Mouse (Mus musculus) thymus, postnatal 25 days (tissue): ENCODE results near the gene Rhoc.
"Not testable (repeated sequence)": the region's sequence is repeated elsewhere in the genome, so short reads cannot be mapped to it uniquely, and the experiment has no call there.

Experiments
- DNase-seq: peaks from one replicate; pipeline ENCODE4 v3.0.0; 2022

The Rhoc gene

DNA sequence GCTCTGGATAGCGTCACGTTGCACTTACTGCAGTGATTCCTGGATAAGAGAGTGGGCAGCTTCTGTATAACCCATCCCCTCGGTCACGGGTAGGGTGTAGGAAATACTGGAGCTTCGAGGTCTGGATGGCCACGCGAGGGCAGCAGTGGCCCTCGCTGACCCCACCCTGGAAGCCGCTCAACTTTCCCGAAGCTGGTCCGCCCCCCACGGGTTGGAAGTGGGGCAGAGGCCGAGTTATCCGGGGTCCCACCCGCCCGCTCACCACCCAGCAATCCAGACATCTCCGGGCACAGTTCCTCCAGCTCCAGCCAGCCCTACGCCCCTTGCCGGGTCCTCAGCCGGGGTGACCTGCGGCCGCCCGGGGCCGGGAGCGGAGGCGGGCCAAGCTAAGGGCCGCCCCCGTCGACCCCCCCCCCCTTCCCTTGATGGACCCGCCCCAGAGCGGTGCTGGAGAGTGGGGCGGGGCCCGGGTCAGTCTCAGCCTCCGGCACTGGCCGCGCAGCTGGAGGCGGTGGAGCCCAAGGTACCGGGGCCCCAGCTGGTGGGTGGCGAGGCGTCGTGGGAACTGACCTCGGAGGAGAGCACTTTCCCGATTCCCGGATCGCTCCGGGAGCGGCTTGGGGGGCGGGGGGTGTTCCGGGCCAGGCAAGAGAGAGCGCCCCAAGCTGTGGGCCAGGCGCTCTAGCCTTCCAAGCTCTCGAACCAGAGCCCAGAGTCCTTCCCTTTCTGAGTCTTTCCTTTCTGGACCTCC is 561 bp downstream of the Rhoc start:
- DNase-seq, result peak; percentile 34

DNA sequence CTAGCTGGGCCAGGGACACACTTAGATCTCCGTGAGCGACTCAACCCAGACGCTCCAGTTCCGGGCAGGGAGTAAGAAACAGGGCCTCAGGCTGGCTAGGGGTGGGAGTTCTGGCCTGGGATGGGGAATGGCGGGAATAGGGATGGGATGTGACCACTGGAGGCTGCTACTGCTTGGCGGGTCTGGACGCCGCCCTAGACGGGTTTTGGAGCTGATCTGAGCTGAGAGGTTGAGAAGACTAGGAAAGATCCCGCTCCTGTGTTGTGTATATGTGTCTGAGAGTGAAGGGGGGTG is 1.1 kb downstream of the Rhoc start:
- no peak for DNase-seq

DNA sequence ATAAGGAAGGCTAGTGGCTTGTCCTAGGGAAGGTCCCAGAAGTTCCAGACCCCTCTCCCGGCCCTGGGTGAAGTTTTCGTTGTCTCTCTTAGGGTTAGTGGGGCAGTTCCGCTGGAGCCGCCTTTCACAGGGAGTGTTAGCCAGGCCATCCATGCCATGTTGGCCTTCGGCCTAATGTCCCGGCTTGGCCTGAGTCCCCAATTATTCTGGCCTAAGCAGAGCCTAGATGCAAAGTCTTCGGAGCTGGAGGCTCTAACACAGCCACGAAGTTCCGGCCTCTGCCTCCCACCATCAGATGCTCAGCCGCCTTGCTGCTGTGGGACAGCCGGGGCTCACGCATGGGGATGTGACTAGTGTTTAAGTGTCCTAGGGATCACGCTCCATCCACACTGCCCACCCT is 1.6 kb downstream of the Rhoc start:
- DNase-seq, result no peak

- no peak for DNase-seq
Measured at GRCm38 (mm10) chr3:104790401-104790937, 2.3 kb downstream of the Rhoc start.

DNA sequence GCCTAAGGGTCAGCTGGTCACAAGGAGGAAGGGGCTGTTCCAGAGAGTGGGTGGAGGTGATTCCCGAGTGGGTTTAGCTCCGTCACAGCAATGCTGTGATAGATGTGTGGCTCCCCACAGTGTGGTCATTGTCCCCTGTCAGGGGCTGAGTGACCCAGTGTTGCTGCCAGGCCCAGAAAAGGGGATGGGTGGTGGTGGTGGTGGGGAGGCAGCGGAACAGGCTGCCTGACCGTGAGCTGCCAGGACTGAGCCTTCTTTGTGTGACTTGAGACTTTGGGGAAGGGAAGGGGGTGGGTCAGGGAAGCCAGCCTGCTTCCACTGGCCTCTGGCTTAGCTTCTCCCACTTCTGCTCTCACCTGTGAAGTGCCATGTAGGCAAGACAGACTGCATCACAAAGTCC is 2.8 kb downstream of the Rhoc start:
- DNase-seq, result no peak

DNA sequence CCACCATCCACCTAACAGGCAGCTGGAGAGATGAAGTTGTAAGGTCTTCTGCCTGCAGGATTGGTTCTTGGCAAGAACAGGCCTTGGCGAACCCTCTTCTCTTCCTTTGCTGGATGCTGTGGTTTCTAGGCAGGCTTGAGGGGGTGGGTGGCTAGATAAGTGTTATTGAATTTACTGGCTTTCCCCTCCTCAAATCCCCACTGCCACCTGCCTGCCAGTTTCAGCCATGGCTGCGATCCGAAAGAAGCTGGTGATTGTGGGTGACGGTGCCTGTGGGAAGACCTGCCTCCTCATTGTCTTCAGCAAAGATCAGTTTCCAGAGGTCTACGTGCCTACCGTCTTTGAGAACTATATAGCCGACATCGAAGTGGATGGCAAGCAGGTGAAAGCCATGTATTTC is 3.5 kb downstream of the Rhoc start:
- no peak for DNase-seq

- no peak for DNase-seq
Measured at GRCm38 (mm10) chr3:104792360-104793270, 4.4 kb downstream of the Rhoc start.

GRCm38 (mm10) chr3:104793871-104794828 is 6.0 kb downstream of the Rhoc start:
- DNase-seq, result peak; percentile 27

- no peak for DNase-seq
Measured at GRCm38 (mm10) chr3:104794953-104795470, 6.8 kb downstream of the Rhoc start.

- DNase-seq, result no peak
Measured at GRCm38 (mm10) chr3:104795661-104796340, 7.6 kb downstream of the Rhoc start.

GRCm38 (mm10) chr3:104796430-104797082 is 8.4 kb downstream of the Rhoc start:
- DNase-seq, result no peak

- DNase-seq, result no peak
Measured at GRCm38 (mm10) chr3:104800681-104801080, 12.5 kb downstream of the Rhoc start.

- DNase-seq, result no peak
Measured at GRCm38 (mm10) chr3:104801481-104801880, 13.3 kb downstream of the Rhoc start.

DNA sequence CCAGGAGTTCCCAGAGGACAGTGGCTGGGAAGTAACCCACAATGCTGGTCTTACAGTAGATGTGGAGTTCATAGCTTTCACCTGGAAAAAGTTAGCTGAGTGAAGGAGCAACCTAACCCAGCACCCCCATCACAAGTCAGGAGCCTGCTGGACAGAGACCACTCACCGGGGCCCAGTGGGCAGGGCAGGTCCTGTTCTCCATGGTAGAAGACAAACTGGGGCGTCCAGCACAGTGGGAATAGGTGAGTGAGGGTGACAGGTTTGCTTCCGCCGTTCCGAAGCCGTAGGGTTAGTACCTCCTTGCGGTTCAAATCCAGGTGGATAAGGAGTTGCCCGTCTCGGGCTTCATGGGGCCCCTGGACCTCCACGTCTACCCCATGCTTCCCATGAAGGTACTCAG is 16.1 kb downstream of the Rhoc start:
- DNase-seq, result no peak

GRCm38 (mm10) chr3:104805539-104805938 is 17.4 kb downstream of the Rhoc start:
- no peak for DNase-seq

DNA sequence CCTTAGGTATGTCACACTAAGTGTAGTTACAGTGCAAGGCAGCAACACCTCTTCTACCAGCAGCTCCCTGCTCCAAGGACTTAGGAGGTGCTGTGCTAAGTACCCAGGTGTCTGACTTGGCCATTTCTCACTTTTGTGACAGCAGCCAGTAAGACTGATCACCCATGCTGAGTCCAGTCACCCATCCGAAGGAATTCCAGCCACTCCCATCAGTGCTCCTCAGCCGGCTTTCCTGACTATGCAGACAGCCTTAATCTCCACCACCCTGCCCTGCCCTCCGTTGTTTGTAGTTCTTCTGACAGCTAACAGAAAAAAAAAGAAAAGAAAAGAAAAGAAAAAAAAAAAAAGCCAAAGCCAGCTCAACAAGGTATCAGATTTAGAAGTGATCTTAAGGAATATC is 23.6 kb downstream of the Rhoc start:
- DNase-seq, result no peak

- no peak for DNase-seq
Measured at GRCm38 (mm10) chr3:104812254-104812653, 24.1 kb downstream of the Rhoc start.

- DNase-seq, result not testable (repeated sequence)
Measured at GRCm38 (mm10) chr3:104813227-104813626, 25.1 kb downstream of the Rhoc start.

- no peak for DNase-seq
Measured at GRCm38 (mm10) chr3:104814746-104815145, 26.6 kb downstream of the Rhoc start.

DNA sequence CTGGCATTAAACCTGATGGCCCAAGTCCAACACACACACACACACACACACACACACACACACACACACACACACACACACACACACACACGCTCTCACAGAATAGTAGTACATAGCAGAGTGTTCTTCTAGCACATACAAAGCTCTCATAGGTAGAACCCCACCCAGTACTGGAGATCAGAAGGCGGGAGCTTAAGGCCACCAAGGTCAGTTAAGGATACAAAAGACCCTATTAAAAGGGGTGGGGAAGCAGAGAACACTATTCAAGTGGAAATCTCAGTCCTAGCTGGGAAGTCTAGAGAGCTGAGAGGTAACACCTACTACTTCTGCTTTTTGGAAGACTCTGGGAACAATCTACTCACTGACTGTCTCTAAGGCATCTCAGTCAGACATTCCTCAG is 27.2 kb downstream of the Rhoc start:
- no peak for DNase-seq

DNA sequence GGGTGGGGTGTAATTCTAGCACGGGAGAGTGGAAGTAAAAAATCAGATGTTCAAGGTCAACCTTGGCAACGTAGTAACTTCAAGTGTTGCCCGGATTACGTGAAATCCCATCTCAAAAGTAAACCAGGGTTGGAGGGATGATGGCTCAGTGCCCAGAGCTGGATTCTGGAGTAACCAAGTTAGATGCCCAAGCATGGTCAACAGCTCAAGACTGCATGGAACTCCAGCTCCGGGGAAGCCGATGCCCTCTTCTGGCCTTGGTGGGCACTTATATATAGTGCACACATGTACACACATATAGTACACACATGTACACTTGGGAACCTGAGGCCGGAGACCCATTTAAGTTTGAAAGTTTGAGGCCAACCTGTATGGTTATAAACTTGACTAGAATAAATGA is 28.0 kb downstream of the Rhoc start:
- no peak for DNase-seq
